Mouse (Mus musculus) right cerebral cortex, adult 18-20 months (tissue): ENCODE results near the gene Lin52.

Experiments
- DNase-seq: peaks from one replicate; pipeline ENCODE4 v3.0.0; 2022; ENCODE audit warnings: mixed read lengths

Gene Lin52

DNA sequence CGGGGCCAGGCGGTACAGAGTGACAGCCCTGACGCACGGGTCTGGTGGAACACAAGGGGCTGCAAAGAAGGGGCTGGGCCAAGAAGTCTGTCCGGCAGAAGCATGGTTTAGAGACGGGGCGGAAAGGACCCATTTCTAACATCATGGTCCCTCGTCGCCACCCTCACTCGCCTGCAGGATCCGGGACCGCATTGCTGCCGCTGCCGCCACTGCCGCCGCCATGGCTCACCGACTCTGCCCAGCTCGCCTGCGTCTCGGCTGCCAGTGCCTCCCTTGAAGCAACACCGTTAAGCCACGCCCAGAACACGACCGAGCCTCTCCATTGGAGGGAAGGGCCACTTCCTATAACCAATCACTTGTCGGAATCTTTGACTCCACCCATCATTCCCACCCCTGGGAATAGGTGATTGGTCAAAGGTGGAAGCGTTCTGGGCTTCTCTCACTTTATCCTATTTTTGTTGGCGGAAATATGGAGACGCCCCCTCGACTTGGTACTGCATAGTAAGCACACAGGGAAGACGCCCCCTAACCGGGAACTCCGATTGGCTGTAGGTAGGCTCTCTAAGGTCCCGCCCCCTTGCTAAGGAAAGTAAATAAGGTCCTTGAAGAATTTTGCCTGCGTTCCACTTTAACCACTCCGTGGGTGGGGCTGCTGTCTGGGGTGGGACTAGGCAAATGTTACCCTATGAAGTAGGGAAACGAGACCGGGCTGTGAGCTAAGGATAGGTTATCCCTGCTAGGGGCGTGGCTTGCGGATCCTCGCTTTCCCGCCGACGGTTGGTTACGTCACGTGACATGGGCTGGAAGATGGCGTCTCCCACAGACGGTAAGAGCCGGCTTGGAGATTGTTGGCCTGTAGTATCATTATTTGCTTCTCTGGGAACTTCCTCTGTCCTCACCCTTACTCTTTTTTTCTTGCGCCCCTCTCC, at the start of gene Lin52, which contains the start of gene Aldh6a1:
TSS of gene Lin52 (plus strand) at position 705 of the 929 bp plus-strand sequence.
TSS of gene Aldh6a1 (minus strand) at position 287 of the 929 bp plus-strand sequence.
- DNase-seq: peak; percentile 99

- no peak for DNase-seq
These were observed 48.3 kb upstream of the Lin52 start for GRCm38 (mm10) chr12:84402923-84403322.

GRCm38 (mm10) chr12:84404541-84404940, 46.7 kb upstream of the Lin52 start:
- DNase-seq: no peak

DNA sequence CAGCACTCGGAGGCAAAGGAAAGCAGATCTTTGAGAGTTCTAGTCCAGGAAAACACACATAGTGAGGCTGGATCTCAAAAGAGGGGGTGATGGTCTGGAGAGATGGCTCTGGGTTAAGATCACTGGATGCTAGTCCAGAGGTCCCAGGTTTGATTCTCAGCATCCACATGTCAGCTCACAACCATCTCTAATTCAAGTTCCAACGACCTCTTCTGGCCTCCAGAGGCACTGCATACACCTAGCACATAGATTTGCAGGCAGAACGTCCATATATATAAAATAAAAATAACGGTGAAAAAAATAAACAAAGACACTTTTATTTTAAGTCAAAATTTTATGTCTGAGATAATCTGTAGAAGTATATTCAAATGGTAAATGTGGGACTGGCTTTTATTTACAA, 44.0 kb upstream of the Lin52 start:
- no peak for DNase-seq

GRCm38 (mm10) chr12:84407874-84408818, 43.1 kb upstream of the Lin52 start:
- peak; percentile 18 for DNase-seq

- peak; percentile 94 for DNase-seq
These were observed 42.3 kb upstream of the Lin52 start, which contains the start of the genes Entpd5 and Bbof1 for GRCm38 (mm10) chr12:84408819-84409507. Gene Entpd5, minus strand, starts transcription at chr12:84409029. Gene Bbof1, plus strand, starts transcription at chr12:84409071.

DNA sequence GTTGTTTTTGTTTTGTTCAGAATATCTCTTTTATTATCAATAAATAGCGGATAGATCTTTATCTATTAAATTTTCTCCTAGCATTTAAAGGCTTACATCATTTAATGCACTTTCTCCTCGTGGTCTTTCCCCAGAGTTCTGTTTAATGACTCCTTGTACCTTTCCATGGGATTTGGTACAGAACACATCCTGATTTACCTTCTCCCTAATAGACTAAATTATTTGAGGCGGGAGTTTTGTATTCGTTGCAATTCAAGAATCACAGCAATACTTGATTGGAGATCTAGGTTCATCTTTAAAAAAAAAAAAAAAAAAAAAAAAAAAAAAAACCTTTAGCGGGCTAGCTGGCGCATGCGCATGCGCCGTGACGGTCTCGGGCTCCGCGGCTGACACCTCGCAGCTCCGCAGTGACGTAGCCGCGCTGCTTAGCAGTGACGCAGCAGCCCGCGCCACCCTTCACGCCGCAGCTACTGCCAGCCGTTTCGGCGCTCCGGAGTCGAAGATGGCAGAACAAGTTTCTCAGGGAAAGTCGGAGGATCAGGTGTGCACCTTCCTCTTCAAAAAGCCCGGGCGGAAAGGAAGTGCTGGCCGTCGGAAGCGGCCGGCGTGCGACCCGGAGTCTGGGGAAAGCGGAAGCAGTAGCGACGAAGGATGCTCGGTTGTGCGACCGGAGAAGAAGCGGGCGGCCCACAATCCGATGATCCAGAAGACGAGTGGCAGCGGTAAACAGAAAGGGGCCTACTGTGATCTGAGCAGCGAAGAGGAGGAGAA, 34.2 kb upstream of the Lin52 start, which contains the start of gene Rnf113a2:
TSS of gene Rnf113a2 (plus strand) at position 363 of the 771 bp plus-strand sequence.
- DNase-seq: peak; percentile 89

- no peak for DNase-seq
These were observed 33.7 kb upstream of the Lin52 start for GRCm38 (mm10) chr12:84417605-84417922.

- no peak for DNase-seq
These were observed 27.2 kb upstream of the Lin52 start for GRCm38 (mm10) chr12:84423990-84424389.

DNA sequence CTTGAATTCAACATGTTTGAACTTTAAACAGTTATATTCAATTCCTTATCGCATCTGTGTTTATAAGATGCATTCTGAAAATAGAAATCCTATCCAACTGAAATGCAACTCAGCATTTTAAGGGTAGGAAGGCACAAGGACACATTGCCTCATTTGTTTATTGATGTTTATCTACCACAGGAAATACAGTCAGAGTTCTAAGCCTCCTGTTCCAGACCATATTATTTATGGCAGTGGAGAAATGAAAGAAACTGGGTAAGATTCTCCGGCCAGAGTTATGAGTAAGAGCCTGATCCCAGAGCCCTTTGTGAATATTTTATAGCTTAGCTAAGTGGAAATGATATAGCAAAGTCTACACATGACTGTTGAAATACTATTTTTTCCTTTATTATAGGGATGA, 21.4 kb upstream of the Lin52 start:
- no peak for DNase-seq

DNA sequence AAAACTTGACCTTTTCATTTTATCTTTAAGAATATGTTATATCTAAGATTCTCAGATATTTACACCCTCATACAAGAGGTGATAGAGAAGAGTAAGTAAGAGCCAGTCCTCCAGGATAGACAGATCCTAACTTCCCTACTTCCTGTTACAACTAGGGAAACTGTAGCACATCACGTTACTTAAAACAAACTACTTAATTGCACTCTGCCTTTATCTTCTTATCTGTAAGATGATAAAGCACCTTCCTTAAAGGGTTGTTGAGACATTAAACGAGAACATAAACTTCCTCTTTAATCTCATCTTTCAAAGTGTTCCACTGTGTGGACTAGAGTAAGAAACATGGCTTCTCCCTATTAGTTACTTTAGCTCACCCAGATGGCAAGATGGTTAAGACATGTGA, 12.5 kb upstream of the Lin52 start:
- no peak for DNase-seq

DNA sequence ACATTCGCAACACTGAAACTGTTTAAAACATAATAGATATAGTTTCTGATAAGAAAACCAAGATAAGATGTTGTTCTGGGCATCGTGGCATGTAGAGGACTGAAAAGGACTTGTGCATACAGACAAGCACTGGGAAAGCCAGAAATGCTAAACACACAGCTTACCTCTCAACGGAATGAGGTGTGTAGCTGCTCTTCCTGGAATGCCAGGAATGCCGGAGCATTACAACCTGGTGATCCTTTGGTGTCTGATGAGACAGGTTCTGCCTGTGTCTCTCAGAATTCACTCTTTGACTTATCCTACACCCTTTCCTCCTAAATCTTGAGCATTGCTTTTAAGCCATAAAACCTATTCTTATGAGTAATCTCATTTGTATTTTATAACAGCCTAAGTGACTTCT, 8.7 kb upstream of the Lin52 start:
- no peak for DNase-seq

GRCm38 (mm10) chr12:84447386-84447785, 3.8 kb upstream of the Lin52 start:
- DNase-seq: no peak

GRCm38 (mm10) chr12:84448181-84448580, 3.0 kb upstream of the Lin52 start:
- no peak for DNase-seq

GRCm38 (mm10) chr12:84449887-84450286, 1.3 kb upstream of the Lin52 start:
- no peak for DNase-seq

DNA sequence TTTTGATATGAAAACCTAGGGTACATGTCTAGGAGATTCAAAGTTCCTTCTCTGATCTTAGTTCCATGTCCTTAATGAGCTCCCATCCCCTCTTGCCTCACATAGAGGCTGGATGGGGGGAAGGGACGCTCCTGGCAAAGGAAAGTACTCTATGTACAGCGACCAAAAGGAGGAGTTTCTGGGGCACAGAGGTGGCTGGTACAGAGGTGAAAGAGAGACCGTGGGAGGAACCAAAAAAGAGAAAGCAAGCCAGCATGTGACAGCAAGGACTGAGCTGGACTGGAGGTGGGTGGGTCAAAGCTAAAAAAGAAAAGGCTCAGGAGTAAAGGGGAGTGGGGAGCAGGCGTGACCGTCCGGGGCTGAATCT, 888 bp upstream of the Lin52 start:
- DNase-seq: peak; percentile 37

DNA sequence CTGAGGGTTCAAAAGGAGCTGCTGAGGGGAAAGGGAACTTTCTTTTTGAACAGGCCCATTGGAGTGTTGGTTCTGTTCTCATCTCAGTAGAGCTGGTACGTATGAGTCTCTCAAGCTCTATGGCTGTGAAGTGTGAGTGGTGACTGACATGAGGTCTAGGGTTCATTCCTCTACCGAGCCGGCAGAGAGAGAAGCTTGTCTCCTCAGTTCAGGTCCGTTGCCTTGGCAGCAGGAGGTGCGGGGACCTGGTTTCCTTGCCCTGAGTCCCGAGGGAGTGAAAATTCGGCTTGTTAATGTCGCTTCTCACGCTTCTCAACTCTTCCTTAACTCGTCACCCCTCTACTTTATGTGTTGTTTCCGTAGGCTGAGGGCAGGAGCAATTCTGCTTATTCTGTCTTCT, 579 bp downstream of the Lin52 start:
- DNase-seq: peak; percentile 5

DNA sequence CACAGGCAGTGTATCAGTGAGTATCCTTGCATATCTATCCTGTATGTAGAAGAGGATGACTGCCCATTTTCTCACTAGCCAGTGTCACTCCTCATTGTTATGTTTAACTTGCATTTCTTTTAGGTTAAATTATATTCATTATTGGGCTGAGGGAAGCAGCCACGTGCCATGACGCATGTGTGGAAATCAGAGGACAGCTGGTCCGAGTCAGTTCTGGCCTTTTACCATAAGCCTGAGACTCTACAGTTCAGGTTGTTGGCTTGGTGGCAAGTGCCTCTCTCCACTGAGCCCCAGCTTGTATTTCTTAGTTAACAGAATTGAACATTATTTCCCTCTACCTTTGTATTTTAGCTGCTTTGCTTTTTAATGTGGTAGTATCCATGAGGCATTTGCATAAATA, 5.7 kb downstream of the Lin52 start:
- DNase-seq: no peak

DNA sequence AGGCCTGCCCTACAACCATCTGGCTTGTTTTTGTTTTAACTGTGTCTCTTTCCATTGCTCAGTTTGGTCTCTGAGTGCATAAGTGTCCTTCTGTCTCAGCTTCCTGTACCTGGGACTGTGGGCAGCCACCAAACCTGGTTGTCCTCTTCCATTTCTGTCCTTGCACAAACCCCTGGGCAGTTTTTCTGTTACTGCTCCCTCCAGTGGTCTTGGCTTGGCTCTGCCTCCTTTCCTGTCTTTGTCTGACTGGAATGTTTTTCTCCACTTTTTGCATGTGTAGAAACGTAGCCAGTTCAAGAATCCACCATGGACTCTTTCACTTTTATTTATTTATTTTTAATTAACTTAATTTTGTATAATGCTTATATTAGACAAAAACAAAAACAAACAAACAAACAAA, 8.6 kb downstream of the Lin52 start:
- DNase-seq: no peak

DNA sequence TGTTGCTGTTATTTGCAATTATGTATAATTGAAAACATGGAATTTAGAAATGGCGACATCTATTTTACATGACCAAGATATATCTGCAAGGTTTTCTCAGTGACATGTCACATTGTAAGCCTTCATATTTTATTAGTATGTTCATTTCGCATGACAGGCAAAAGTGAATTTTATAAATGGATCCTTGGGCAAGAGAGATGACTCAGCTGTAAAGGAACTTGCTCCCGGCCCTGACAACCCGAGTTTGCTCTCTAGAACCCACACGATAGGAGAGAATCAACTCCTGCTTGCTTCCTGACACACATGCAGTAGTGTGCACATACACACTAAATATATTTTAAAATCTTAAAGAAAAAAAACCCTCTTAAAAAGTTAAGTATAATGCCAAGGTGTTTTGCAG, 10.2 kb downstream of the Lin52 start:
- DNase-seq: no peak

- DNase-seq: no peak
These were observed 11.6 kb downstream of the Lin52 start for GRCm38 (mm10) chr12:84462856-84463255.

GRCm38 (mm10) chr12:84468701-84469100, 17.5 kb downstream of the Lin52 start:
- DNase-seq: peak; percentile 13
